Mouse (Mus musculus) lung, embryonic 16.5 days (tissue): ENCODE measurements around the gene S100b. TPM values are rescaled to one million over a fixed set of nuclear protein-coding genes. Genes with fewer than 3 reads are reported as not detected.

Experiments
- ATAC-seq: fragments of 200-750 bp; cut with Nextera tagmentation; 2 replicates; pipeline ENCODE4 v1.8.0; 2017; ENCODE audit warnings: low read depth, mild to moderate bottlenecking, moderate library complexity
- H3K27ac ChIP-seq: fragments of 300-500 bp; sonication (generic); 2 replicates; pipeline ENCODE4 v1.5.1; 2014; ENCODE audit warnings: mild to moderate bottlenecking, control low read depth, low read length
- H3K27me3 ChIP-seq: fragments of 300-500 bp; sonication (generic); 2 replicates; pipeline ENCODE4 v1.6.1; 2014; ENCODE audit warnings: low read depth, low read length, mixed read lengths; ENCODE audit not compliant: control insufficient read depth, insufficient read depth
- H3K36me3 ChIP-seq: fragments of 300-500 bp; sonication (generic); 2 replicates; pipeline ENCODE4 v1.6.1; 2014; ENCODE audit warnings: low read length; ENCODE audit not compliant: control insufficient read depth, insufficient read depth
- H3K4me1 ChIP-seq: fragments of 300-500 bp; sonication (generic); replicated peaks from 2 replicates; pipeline ENCODE4 v1.6.1; 2014; ENCODE audit warnings: low read length, mixed read lengths; ENCODE audit not compliant: control insufficient read depth, insufficient read depth
- H3K4me2 ChIP-seq: fragments of 300-500 bp; sonication (generic); 2 replicates; pipeline ENCODE4 v1.6.1; 2014; ENCODE audit warnings: low read depth, low read length, control low read depth
- H3K4me3 ChIP-seq: fragments of 300-500 bp; sonication (generic); 2 replicates; pipeline ENCODE4 v1.5.1; 2014; ENCODE audit warnings: mild to moderate bottlenecking, low read length, control low read depth
- H3K9ac ChIP-seq: fragments of 300-500 bp; sonication (generic); 2 replicates; pipeline ENCODE4 v1.6.1; 2014; ENCODE audit warnings: low read length, control low read depth
- H3K9me3 ChIP-seq: fragments of 300-500 bp; sonication (generic); 2 replicates; pipeline ENCODE4 v1.6.1; 2016; ENCODE audit warnings: low read length; ENCODE audit not compliant: control insufficient read depth
- WGBS: fragments of 180-500 bp; shearing (Covaris S2); extraction: QIAGEN DNeasy Blood & Tissue Kit; methylation state at CpG from one replicate; pipeline ENCODE4 v1.1.7; 2014; 5-methylcytosine and 5-hydroxymethylcytosine counted together
- polyA plus RNA-seq: library from polyadenylated mRNA; unstranded; fragments of >200 nt; fragmentation: Nextera tagmentation; extraction: Ambion mirVana; gene quantifications from 2 replicates; pipeline ENCODE4 v1.2.1, GENCODE M21; 2015

Gene S100b
- polyA plus RNA-seq, 1 experiment from 2014 or later, result 0.73 TPM

DNA sequence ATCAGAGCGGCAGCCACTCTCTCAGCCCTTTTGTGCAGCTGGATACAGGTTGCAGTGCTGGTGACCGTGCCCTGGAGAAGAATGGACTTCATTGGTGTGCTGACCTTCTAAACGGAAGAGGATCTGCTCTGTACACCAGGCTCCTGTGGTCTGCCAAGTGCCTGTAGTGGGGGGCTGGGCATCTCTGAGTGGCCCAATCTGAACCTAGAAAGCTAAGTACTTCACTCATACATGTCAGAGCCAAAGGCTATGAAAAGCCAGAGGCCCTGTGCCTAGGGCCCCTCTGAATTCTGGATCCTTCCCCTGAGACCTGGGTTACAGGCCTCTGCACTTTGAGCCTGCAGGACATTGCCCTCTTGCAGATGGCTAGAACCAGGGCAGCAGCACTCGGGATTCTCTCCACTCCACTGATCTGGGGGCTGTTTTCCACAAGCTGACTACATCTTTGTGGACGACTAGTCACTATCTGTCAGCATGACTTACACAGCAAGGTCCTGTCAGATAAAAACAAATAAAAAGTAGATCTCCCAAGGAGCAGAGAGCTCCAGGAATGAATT lies 25.0 kb downstream of the S100b start:
- H3K4me3 ChIP-seq, result no peak overlapping the region
- no peaks in the 10 kb centered on the region for H3K27me3 ChIP-seq
- no peaks in the 10 kb centered on the region for H3K4me1 ChIP-seq
- ATAC-seq, result no peak
- H3K4me2 ChIP-seq, result no peak overlapping the region
- no peak overlapping the region for H3K9ac ChIP-seq
- 62% methylated on average over 5 of the region's 5 CpGs for WGBS
- no peak overlapping the region for H3K27ac ChIP-seq
- no peaks in the 10 kb centered on the region for H3K9me3 ChIP-seq
- H3K36me3 ChIP-seq, result peaks cover 18% of the 10 kb centered on the region

DNA sequence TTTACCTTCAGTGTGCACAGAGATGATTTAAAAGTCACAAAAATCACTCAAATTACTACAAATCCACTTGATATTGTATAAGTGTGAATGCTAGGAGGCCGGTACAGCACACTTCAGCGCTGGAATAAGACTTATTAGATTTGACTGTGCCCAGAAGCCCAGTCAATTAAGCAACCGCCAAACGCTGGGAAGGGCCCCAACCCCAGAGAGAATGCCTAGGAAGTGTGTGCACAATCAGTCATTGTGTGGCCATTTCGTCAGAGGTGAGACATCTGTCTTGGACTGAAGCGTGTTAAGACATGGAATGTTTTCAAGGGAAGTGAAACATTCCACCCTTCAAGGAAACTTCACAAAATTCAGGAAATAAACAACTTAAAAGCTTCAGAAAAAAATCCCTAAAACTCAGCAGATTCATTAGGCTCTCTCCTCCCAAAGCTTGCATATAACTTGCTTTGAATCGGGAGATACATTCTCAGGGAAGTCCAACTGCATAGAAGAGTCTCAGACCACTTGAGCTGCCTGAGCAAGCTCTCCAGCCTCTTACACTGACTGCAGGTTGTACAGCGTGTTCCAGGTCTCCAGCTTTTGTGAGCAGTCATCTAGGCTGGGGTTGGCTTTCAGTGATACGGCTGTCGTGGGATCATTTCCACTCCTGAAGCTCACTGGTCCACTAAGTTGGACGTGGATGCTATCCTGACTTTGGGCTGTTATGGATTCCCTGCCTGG lies 34.8 kb downstream of the S100b start:
- Histone ChIP-seq H3K9me3 (no peaks in the 10 kb centered on the region), H3K9ac (no peak overlapping the region), H3K4me3 (no peak overlapping the region), H3K27ac (peak overlapping the region; percentile 45; the same call in 1 of the 2 replicates), H3K4me2 (no peak overlapping the region), H3K36me3 (peaks cover 25% of the 10 kb centered on the region), H3K4me1 (no peaks in the 10 kb centered on the region; the same call in 1 of the 2 replicates), H3K27me3 (no peaks in the 10 kb centered on the region)
- WGBS, result 44% methylated on average over 11 of the region's 11 CpGs
- ATAC-seq, result peak; percentile 61

DNA sequence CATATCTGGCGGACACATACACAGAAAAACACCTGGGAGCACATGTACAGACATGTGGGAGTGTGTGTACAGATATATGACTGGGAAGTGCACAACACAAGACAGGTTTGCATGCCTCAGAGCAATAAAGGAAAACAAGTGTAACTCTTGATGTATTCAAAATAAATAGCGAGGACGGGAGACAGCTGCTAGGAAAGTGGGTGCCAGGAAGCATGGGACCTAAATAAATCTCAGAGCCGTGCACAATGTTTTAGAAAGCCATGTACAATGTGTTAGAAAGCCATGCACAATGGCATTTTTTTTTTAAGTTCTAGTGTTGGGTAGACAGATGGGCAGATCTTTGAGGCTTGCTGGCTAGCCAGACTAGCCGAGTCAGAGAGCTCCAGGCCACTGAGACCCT lies 35.4 kb downstream of the S100b start:
- H3K9me3 ChIP-seq, result no peaks in the 10 kb centered on the region
- no peak overlapping the region for H3K4me3 ChIP-seq
- peaks cover 25% of the 10 kb centered on the region for H3K36me3 ChIP-seq
- no peaks in the 10 kb centered on the region; the same call in 1 of the 2 replicates for H3K4me1 ChIP-seq
- H3K27me3 ChIP-seq, result no peaks in the 10 kb centered on the region
- H3K4me2 ChIP-seq, result no peak overlapping the region
- WGBS, result 71% methylated on average over 5 of the region's 5 CpGs
- 0 out of 2 replicates have a peak overlapping the region, but pooled peaks have one; percentile 39 for H3K27ac ChIP-seq
- no peak overlapping the region for H3K9ac ChIP-seq
- ATAC-seq, result no peak

DNA sequence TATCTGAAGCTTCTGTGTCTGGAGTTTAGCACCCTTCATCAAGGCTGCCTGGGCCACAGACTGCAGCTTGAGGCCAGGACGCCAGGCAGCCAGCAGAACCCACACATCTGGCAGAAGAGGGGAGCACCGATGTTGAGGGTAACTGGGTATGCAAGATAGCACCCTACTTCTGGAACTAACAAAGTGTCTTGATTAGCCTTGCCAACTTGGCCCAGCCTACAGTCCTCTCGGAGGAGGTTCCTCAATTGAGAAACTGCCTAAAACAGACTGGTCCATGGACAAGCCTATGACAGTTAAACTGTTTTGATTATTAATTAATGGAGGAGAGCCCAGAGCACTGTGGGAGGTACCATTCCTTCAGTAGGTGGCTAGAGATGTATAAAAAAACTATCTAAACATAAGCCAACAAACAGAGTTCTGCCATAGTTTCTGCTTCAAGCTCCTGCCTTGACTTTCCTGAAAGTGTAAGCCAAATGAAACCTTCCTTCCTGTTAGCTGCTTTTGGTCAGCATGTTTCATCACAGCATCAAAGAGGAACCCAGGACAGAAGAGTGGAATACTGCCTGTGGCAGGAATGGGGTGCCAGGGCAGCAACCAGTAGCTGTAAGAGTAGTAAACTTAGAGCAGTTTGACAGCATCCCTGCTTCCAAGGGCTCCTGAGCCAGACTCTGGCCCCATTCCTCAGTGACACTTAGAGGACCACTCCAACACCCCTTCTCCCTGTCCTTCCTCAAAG lies 36.5 kb downstream of the S100b start:
- no peaks in the 10 kb centered on the region for H3K9me3 ChIP-seq
- no peaks in the 10 kb centered on the region; the same call in 1 of the 2 replicates for H3K4me1 ChIP-seq
- no peak for ATAC-seq
- no peak overlapping the region for H3K4me2 ChIP-seq
- H3K4me3 ChIP-seq, result no peak overlapping the region
- 81% methylated on average over 3 of the region's 3 CpGs for WGBS
- H3K27ac ChIP-seq, result no peak overlapping the region
- H3K27me3 ChIP-seq, result no peaks in the 10 kb centered on the region
- H3K9ac ChIP-seq, result no peak overlapping the region
- H3K36me3 ChIP-seq, result peaks cover 30% of the 10 kb centered on the region

DNA sequence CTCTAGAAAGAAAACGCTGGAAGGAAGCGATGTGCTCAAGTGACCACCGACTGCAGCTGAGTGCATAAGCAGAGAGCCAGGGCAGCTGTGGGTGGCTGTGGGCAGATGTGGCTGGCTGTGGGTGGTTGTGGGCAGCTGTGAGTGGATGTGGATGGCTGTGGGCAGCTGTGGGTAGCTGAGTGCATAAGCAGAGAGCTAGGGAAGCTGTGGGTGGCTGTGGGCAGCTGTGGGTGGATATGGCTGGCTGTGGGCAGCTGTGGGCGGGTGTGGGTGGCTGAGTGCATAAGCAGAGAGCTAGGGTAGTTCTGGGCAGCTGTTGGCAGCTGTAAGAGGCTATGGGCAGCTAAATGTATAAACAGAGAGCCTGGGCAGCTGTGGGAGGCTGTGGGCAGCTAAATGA lies 39.6 kb downstream of the S100b start:
- ATAC-seq, result no peak
- Histone ChIP-seq H3K36me3 (peaks cover 43% of the 10 kb centered on the region), H3K27me3 (no peaks in the 10 kb centered on the region), H3K4me3 (no peak overlapping the region), H3K9ac (no peak overlapping the region), H3K4me1 (no peaks in the 10 kb centered on the region; the same call in 1 of the 2 replicates), H3K9me3 (no peaks in the 10 kb centered on the region), H3K27ac (no peak overlapping the region), H3K4me2 (no peak overlapping the region)
- 85% methylated on average over 4 of the region's 4 CpGs for WGBS

DNA sequence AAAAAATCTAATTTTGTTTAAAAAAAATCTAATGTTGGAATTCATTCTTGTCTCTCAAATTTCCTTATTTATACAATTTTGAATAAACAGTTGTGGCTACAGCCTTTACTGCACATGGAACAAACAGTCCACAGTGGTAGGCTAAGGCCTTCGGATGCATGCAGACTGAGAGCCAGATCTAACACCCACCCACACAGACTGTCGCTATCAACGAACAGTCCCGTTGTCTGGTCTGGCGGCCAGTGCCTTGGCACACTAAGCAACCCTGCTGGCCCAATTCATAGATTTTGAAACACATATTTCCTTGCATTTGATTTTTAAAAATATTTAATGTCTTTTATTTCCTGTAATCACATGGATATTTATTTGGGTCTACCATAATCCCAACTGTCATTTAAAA lies 46.5 kb downstream of the S100b start:
- Histone ChIP-seq H3K4me2 (no peak overlapping the region), H3K4me3 (no peak overlapping the region), H3K27me3 (no peaks in the 10 kb centered on the region), H3K36me3 (peaks cover 37% of the 10 kb centered on the region), H3K9ac (no peak overlapping the region), H3K4me1 (0 out of 2 replicates have a peak, but pooled peaks cover 2% of the 10 kb centered on the region), H3K9me3 (no peaks in the 10 kb centered on the region), H3K27ac (no peak overlapping the region)
- WGBS, result 51% methylated on average over 5 of the region's 5 CpGs
- ATAC-seq, result peak; percentile 87

DNA sequence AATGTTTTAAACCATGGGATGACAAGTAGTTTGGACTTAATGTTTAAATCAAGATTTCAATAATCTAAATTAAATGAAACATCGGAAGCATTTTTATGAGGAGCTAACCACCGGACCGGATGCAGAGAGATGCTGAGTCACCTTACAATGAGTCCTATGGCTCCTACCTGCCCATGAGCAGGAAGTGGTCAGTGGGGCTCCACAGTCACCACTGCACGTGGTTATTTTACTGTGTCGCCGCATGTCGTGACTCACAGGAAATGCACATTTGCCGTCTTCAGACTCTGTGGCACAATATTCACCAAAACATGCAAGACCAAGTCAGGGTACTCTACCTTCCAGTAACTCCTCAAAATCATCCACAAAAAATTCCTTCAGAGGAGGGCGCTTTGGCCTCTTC lies 53.1 kb downstream of the S100b start:
- Histone ChIP-seq H3K9ac (no peak overlapping the region), H3K36me3 (peaks cover 16% of the 10 kb centered on the region), H3K27me3 (no peaks in the 10 kb centered on the region), H3K4me1 (no peaks in the 10 kb centered on the region), H3K4me2 (no peak overlapping the region), H3K4me3 (no peak overlapping the region), H3K9me3 (no peaks in the 10 kb centered on the region), H3K27ac (no peak overlapping the region)
- WGBS, result 89% methylated on average over 9 of the region's 9 CpGs
- no peak for ATAC-seq
